Mouse (Mus musculus) ES-E14 (cell line): ENCODE results near the gene Arl15. TPM values are rescaled to one million over a fixed set of nuclear protein-coding genes. Genes with fewer than 3 reads are reported as not detected.

Experiments
- DNase-seq: peaks from one replicate; pipeline ENCODE4 v3.0.0-alpha.2; 2013; ENCODE audit warnings: low read depth, low spot score
- H3K27ac ChIP-seq: 2 replicates; pipeline ENCODE4 v1.5.1; 2012; ENCODE audit warnings: low read depth, mild to moderate bottlenecking, low read length, moderate library complexity, mixed read lengths; ENCODE audit not compliant: poor library complexity, insufficient read depth, severe bottlenecking
- H3K36me3 ChIP-seq: 2 replicates; pipeline ENCODE4 v1.6.1; 2012; ENCODE audit warnings: mild to moderate bottlenecking, low read length, moderate library complexity, mixed read lengths; ENCODE audit not compliant: control insufficient read depth, poor library complexity, insufficient read depth, severe bottlenecking
- H3K4me1 ChIP-seq, 2 experiments: fragments of 150-350 bp in 1 of 2; sonication (generic) in 1 of 2; 2 replicates each; pipeline ENCODE4 v1.6.1; 2012; ENCODE audit warnings: low read length in 2 of 2, mild to moderate bottlenecking in 1 of 2, mixed read lengths in 1 of 2; ENCODE audit not compliant: control insufficient read depth in 2 of 2, insufficient read depth in 2 of 2, poor library complexity in 1 of 2
- H3K4me3 ChIP-seq, 2 experiments: fragments of 150-350 bp in 1 of 2; sonication (generic) in 1 of 2; 2 replicates each; pipeline ENCODE4 v1.5.1; 2012; ENCODE audit warnings: low read length in 2 of 2, low read depth in 1 of 2, mild to moderate bottlenecking in 1 of 2, mixed read lengths in 1 of 2; ENCODE audit not compliant: insufficient read depth in 1 of 2, poor library complexity in 1 of 2, severe bottlenecking in 1 of 2
- H3K9ac ChIP-seq: 2 replicates; pipeline ENCODE4 v1.6.1; 2012; ENCODE audit warnings: low read depth, mild to moderate bottlenecking, low read length, mixed read lengths; ENCODE audit not compliant: poor library complexity, insufficient read depth, severe bottlenecking
- H3K9me3 ChIP-seq: fragments of 150-350 bp; sonication (generic); 2 replicates; pipeline ENCODE4 v1.6.1; 2012; ENCODE audit warnings: low read depth, mild to moderate bottlenecking, low read length; ENCODE audit not compliant: control insufficient read depth, insufficient read depth
- CHD2 ChIP-seq: IDR thresholded peaks from 2 replicates; pipeline ENCODE4 v1.6.1; 2014; ENCODE audit warnings: mild to moderate bottlenecking, low read depth, low read length, inconsistent platforms
- HCFC1 ChIP-seq: IDR thresholded peaks from 2 replicates; pipeline ENCODE4 v1.6.1; 2012; ENCODE audit warnings: low read length, inconsistent platforms, borderline replicate concordance; ENCODE audit not compliant: insufficient read depth
- MAFK ChIP-seq: IDR thresholded peaks from 2 replicates; pipeline ENCODE4 v1.6.1; 2014; ENCODE audit warnings: mild to moderate bottlenecking, low read depth, low read length, inconsistent platforms; ENCODE audit not compliant: insufficient read depth
- ZC3H11A ChIP-seq: IDR thresholded peaks from 2 replicates; pipeline ENCODE4 v1.6.1; 2012; ENCODE audit warnings: low read depth, mild to moderate bottlenecking, inconsistent platforms, low read length, borderline replicate concordance
- ZNF384 ChIP-seq: IDR thresholded peaks from 2 replicates; pipeline ENCODE4 v1.6.1; 2012; ENCODE audit warnings: low read depth, low read length, inconsistent platforms
- in situ Hi-C, 2 experiments: fragments of 600-800 bp; cut with MboI; formaldehyde crosslinking; loops; one replicate each; pipeline ENCODE4 v1.15.1; 2025; ENCODE audit warnings: low sequenced_read_pairs in 2 of 2, inconsistent platforms in 1 of 2; ENCODE audit not compliant: unreplicated experiment in 2 of 2
- total RNA-seq: library from RNA; depleted of rRNA; stranded (reverse); fragments of 300-350 nt; gene quantifications from 2 replicates; pipeline ENCODE4 v1.2.3, GENCODE M21; 2012

Arl15 gene
- total RNA-seq, 1 experiment = 15.1 TPM

- no peak overlapping the region for H3K27ac ChIP-seq
- H3K9ac ChIP-seq = no peak overlapping the region
- TF ChIP-seq CHD2 (no peak), ZNF384 (no peak)
- H3K4me1 ChIP-seq = peaks cover 0 to 2% of the 10 kb centered on the region in 2 experiments; a peak in 1 of 4 replicates
- no peak overlapping the region for H3K4me3 ChIP-seq
- no peak for DNase-seq
- in situ Hi-C loops = no loop called here
- H3K36me3 ChIP-seq = no peaks in the 10 kb centered on the region
- no peaks in the 10 kb centered on the region for H3K9me3 ChIP-seq
Observed at GRCm38 (mm10) chr13:113990701-113991100, 196.4 kb downstream of the Arl15 start.

GRCm38 (mm10) chr13:113993066-113993465 is 198.8 kb downstream of the Arl15 start:
- in situ Hi-C loops = no loop called here
- DNase-seq = no peak
- Histone ChIP-seq H3K36me3 (no peaks in the 10 kb centered on the region), H3K9ac (no peak overlapping the region), H3K4me3 (no peak overlapping the region), H3K4me1 (no peaks in the 10 kb centered on the region), H3K9me3 (no peaks in the 10 kb centered on the region), H3K27ac (no peak overlapping the region)
- TF ChIP-seq ZC3H11A (no peak), MAFK (no peak), CHD2 (no peak), ZNF384 (no peak)

GRCm38 (mm10) chr13:113994586-113994985 is 200.3 kb downstream of the Arl15 start:
- no peak for TF ChIP-seq CHD2
- no peak for TF ChIP-seq MAFK
- no peak for TF ChIP-seq ZNF384
- TF ChIP-seq HCFC1 = no peak
- TF ChIP-seq ZC3H11A = no peak
- no peak overlapping the region for H3K4me3 ChIP-seq
- no peaks in the 10 kb centered on the region for H3K9me3 ChIP-seq
- no peak overlapping the region for H3K9ac ChIP-seq
- in situ Hi-C loops = no loop called here
- no peak for DNase-seq
- no peaks in the 10 kb centered on the region for H3K4me1 ChIP-seq
- no peaks in the 10 kb centered on the region for H3K36me3 ChIP-seq
- no peak overlapping the region for H3K27ac ChIP-seq

- H3K4me1 ChIP-seq = no peaks in the 10 kb centered on the region
- H3K9ac ChIP-seq = no peak overlapping the region
- in situ Hi-C loops = no loop called here
- H3K4me3 ChIP-seq = no peak overlapping the region
- no peaks in the 10 kb centered on the region for H3K36me3 ChIP-seq
- TF ChIP-seq HCFC1 (no peak), ZNF384 (peak; percentile 16; the same call in 1 of the 2 replicates), CHD2 (no peak)
- DNase-seq = no peak
- H3K27ac ChIP-seq = no peak overlapping the region
- H3K9me3 ChIP-seq = no peaks in the 10 kb centered on the region
Observed at GRCm38 (mm10) chr13:113995490-113996236, 201.4 kb downstream of the Arl15 start.

- DNase-seq = no peak
- H3K27ac ChIP-seq = no peak overlapping the region
- no peak overlapping the region for H3K9ac ChIP-seq
- H3K9me3 ChIP-seq = no peaks in the 10 kb centered on the region
- H3K36me3 ChIP-seq = no peaks in the 10 kb centered on the region; the same call in 1 of the 2 replicates
- no peak for TF ChIP-seq CHD2
- no peak for TF ChIP-seq ZC3H11A
- no peak for TF ChIP-seq MAFK
- TF ChIP-seq ZNF384 = no peak
- no peak for TF ChIP-seq HCFC1
- H3K4me1 ChIP-seq = peaks cover 0 to 2% of the 10 kb centered on the region in 2 experiments; a peak in 1 of 4 replicates
- in situ Hi-C loops = no loop called here
- H3K4me3 ChIP-seq = no peak overlapping the region
Observed at GRCm38 (mm10) chr13:113998811-113999210, 204.5 kb downstream of the Arl15 start.
